Mouse (Mus musculus): ENCODE results near the gene Nt5dc2.

DNA sequence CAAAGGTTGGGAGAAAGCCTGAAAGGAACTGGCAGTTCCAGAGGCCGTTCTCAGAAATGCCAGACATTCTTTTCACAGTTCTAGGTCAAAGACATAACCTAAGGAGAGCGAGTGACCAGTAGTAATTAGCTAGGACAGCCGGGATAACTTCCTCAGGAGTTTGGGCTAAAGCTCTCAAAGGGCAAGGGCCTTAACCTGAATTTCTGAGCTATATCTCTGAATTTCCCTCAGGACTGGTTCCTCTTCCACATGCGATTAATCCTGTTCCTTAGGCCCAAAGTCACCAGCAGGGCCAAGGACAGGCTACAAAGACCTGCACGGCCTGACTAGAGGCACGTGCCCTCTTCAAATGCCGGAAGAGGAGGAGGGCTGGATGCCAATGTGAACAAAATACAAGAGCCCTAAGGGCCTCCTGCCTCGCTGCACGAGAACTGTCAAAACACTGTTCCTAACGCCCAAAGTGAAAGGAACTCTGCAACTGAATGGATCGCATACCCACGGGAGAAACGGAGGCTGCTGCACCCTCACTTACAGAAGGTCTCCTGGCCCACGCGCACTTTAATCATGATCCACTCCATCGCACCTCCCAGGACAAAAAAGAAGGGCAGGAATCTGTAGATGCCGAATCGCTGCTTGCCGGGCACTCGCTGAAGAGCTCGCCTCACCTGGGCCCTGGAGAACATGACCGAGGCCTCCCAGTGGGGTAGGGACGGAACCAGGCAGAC is 2.6 kb upstream of the Nt5dc2 start:
- TF ChIP-seq CTCF (IDR thresholded peaks at IDR 0.05; ENCODE audit: control insufficient read depth, insufficient read depth, insufficient read length), result no peak
- no peak for TF ChIP-seq FOSL1 (IDR thresholded peaks at IDR 0.05; ENCODE audit: insufficient read depth, low read length, poor library complexity, severe bottlenecking)
- peak; percentile 81 for TF ChIP-seq USF1 (IDR thresholded peaks at IDR 0.05; ENCODE audit: low read depth)
- no peak for TF ChIP-seq MYOD1 (IDR thresholded peaks at IDR 0.05; ENCODE audit: control insufficient read depth, insufficient read length, low read depth)

Data from C2C12 (cell line).